Mouse (Mus musculus) right cerebral cortex, postnatal 25 days (tissue): ENCODE data around the gene Pacrg.

Experiments used
- DNase-seq: peaks from one replicate; pipeline ENCODE4 v3.0.0; 2022

Pacrg gene

DNA sequence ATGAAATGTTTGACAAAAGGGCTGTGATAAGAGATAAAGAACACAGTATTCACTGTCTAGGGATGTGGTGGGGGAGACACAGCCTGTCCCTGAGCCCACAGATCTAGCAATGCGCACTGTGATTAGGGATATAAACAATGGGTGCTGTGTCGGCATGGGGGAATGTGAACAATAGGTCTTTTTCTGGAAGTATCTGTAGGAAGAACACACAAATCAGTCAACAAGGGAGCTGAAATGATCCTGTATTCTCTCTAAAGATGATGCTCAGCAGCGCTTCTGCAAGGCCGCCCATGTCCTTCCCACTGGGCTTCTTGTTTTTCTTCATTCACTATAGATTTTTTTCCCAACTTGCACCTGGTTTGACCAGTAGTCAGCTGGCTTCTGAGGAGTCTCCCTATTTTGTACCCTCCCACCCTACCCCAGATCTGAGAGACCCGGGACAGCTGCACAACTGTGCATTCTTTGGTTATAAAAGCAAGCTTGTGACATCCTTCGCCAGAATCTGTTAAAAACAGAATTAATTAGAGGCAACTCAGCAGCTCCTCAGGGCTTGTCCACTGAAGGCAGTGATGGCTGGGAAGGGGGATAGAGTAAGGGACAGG lies 356.1 kb downstream of the Pacrg start:
- DNase-seq: no peak

DNA sequence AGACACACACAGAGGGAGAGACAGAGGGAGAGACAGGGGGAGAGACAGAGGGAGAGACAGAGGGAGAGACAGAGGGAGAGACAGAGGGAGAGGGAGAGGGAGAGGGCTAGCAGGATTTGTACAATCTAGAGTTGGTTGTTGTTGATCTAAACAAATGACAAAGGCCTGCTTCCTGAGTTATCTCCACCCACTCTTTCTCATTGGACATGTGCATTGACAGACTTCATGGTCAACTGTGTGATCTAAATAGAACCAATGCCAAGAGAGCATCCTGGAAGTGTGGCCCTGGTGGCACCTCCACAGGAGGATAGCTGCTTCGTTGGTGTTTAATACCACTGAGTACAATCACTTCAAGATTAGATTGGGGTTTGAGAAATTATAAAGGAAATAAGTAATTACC lies 359.0 kb downstream of the Pacrg start:
- no peak for DNase-seq

DNA sequence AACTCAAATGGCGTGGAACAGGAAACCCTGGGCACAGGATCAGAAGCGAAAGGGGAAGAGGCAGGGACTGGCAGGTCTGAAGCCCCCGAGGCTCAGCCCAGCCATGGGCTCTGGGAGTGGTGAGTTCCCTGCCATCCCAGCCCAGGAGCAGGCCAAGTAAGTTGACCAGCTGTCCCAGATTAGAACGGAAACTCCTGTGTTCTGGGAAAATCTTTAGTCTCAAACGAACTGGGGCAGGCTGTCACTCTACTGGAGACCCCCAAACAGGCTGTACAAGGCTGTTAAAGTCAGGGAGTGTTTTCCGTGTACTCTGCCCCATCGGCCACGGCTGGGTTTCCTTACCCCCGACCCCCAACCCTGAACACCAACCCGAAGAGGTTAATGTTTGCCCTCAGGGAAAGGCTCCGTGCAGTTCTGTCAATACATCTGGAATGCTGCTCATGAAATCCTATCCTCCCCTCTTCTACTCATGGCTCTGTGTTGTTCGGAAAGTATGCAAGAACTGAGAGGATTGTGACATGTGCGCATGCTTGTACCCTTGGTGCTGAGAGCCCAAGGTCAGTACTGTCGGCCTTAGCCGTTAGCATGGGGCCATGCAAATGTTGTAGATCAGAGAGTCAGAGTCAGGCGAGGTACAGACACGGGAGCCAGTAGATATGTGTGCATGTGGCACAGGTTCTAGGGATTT lies 360.9 kb downstream of the Pacrg start:
- no peak for DNase-seq

DNA sequence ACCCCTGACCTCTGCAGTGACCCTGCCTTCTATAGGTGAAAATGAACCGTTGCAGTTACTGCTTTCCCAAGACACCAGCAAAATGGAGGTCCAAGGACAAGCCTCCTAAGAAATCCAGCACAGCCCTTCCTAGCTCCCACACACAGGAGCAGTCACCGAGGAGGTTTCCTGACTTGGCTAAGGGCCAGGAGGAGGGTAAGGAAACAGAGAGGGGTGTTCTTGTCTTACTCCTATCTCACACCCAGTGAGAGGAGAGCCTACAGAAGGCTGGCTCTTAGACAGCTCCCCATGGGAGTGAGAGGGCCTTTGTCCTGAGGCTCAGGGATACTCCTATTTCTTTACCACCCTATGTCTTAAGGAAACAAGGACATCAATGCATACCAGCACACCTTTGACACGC lies 361.7 kb downstream of the Pacrg start:
- no peak for DNase-seq

DNA sequence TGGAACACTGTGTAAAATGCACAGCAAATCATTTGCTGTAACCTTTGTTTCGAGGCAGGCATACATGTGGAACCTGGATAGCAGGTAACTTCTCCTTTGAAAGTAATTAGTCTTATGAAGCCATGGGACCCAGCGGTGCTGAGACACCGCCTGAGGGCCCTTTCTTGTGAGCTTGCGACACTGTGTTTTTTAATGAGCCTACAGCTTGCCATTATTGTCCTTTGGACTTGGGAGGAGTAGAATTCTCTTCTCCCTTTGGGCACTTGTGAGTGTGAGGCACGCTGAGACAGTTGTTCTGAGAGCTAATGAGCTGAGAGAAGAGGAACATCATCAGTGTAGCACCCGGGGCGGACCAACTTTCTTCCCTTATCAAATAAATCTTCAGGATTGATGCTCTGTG lies 363.3 kb downstream of the Pacrg start:
- DNase-seq: no peak

DNA sequence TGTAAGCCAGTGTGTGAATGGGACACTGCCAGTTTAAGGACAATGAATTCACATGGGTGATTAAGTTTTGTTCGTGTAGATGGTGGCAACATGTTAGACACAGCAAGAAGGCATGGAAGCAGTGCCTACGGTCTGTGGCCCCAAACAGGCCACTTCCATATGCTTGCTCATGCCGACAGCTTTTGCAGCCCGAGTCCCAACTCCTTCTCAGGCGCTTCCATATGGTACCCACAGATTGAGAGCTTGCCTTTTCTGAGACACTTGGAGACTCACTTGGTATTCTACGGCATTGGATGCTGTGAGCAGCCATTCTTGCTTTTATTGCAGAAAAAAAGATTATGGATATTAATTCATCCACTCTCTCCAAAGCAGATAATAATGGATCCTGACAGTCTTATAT lies 365.1 kb downstream of the Pacrg start:
- no peak for DNase-seq

DNA sequence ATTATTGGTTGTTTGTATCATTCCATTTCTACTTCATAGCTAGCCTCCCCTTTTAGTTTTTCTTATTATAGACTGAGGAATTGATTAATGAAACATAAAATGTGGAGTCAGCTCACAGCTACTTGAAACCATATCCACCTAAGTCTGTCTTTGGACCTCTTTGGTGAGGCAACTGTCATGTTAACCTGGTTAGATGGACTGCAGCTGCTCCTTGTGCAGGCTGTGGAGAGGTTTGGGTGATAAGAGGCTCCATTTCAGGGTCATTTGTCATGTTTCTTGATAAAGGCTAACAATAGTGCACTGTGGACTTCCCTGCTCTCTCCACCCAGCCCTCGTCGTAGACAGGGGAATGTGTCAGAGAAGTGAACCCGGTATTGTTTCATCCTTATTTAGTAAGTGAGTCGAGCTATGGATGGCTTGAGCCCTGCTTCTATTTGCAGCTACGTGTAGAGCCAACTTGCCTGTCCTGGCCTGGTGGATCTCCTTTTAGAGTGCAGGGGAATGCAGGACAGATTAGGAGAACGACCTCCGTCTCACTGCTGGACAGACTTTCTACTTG lies 366.2 kb downstream of the Pacrg start:
- no peak for DNase-seq

DNA sequence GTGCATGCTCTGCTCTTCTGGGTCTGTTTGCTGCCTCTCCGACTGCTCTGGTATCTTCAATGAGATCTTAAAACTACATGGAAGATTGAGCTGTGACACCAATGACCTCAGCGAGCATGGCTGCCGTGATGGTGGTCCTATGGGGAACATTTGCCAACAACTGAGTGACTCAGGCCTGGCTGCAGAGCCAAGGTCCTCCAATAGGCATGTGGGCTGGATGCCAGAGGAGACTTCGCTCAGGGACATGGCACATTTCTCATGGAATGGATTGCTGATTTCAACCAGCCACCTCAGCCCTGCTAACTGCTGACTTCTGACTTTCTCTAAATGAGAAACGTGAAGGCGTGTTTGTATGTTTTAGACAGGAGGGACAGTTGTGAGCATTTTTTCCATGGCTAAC lies 366.9 kb downstream of the Pacrg start:
- DNase-seq: no peak

DNA sequence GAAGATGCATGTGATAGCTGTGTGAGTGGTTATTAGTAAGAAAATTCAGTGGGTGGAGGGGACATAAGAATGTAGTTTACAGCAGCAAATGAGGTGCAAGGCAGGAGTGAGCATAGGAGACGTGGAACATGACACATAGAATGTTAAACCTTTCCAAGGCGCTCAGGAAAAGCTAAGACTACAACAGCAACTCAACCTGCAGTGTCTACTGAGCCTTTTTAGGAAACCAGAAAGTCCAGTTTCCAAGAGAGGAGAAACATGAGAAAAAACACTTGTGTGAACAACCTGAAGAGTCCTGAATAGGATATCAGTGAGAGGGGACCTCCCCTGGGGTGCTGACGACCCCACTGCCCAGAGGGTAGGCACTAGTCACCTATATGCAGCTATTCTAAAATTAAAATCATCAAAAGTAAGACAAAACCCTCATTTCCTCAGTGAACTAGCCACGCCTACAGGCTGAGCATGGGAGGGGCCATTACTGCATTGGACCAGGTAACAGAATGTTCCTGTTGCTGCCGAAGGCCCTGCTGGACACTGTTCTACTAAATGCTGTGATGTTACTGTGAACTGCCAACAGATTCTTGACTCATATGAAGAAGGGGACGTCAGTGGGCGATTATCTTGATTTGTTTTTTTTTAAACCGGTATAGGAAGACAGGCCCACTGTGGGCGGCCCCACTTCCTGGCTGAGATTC lies 370.1 kb downstream of the Pacrg start:
- no peak for DNase-seq

DNA sequence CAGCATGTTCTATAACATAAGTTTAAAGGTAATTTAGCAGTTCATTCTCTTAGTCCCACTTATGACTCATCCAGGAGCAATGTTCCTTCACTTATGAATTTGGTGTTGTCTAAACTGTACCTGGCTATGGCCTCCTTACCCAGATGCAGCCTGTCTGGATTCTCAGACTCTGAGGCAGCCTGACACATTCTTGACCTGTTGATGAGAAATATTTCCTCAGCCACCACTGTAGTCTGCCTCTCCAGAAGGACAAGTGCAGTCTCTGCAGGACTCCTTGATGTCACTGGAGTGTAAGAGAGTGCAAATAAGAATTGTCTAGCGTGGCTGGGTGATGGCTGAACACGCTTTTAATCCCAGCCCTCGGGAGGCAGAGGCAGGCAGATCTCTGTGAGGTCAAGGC lies 373.0 kb downstream of the Pacrg start:
- no peak for DNase-seq

DNA sequence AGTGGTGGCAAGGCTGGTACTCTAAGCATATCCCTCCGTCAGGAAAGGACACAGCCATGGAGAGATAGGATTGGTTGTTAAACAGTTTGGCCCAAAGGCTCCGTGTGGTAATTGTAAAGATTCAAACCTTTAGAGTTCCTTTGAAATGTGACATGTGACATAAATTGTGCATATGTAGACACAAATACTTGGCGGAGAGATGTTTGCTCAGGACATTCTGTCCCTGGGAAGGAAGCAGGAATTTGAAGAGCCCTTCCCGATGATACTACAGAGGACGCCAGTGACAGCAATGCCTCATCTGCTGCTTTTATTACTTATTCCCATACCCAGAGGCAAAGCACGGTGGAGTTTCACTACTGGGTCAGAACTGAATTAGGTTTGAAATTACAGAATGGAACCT lies 374.6 kb downstream of the Pacrg start:
- no peak for DNase-seq

DNA sequence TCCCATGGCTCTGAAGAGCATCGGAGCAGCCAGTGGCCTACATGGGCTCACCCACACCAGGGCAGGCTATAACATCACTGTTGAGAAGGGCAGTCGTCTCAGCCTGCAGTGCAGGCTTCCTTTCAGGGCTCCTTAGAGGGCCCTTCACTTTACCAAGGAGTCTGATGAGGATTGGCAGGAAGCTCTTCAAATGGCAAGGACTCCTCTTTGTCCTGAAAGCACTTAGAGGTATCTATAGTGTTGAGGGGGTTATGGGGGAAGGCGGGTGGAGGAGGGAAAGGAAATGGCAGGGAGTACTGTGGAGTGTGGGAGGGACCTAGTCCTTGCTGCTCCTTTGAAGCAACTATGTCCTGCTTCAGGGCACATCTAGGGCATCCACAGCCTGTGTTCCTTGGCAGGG lies 375.4 kb downstream of the Pacrg start:
- DNase-seq: no peak

DNA sequence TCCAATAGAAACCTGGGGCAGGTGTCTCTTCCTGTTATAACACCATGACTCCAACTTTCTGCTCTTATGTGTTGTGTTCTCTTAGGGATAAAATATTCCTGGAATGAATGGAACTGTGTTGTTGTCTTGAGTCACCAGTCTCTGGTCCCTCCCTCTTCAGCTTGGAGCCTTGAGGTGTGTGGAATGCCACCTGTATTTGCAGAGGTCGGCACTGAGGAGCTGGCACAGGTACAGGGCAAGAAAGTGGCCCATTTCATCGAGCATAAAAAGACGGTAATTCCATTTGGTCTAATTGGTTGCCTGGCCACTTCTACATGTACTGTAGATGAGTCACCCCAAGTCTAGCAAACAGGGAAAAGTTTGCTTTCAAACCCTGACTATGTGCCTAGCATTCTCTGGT lies 376.5 kb downstream of the Pacrg start:
- no peak for DNase-seq

DNA sequence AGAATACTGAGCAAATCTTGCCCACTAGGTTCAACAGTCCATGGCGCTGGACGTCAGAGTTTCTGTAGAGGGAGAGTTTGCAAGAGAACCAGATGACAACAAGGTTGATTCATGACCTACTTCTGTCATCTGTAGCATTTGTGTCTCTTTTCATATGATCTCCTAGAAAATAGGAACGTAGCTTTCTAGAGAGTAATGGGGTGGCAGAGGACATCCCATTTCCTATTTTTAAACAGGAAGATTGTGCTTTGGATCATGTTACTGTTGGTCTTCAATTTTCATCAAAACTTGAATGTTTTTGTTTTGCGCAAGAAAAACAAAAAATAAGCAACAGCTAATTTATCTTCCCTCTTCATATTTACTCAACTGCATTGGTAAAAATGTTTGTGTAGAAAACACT lies 379.2 kb downstream of the Pacrg start:
- no peak for DNase-seq

DNA sequence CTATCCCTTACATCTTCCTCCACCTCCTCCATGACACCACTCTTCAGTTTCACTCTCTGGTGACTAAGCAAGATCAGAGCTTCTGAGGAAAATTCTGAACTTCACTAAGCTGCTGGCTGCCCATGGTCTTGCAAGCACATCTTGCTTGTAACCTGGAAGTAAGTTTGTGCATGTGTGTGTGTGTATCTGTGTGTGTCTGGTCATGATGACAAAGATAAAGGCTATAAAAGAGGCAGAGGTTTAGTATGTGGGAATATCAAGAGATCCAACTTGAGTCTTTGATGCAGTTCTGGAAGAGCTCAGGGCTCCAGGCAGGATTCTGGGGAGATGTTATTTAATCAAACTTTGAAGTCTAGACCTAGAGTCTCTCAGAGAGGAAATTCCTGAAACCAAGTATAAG lies 381.4 kb downstream of the Pacrg start:
- no peak for DNase-seq

DNA sequence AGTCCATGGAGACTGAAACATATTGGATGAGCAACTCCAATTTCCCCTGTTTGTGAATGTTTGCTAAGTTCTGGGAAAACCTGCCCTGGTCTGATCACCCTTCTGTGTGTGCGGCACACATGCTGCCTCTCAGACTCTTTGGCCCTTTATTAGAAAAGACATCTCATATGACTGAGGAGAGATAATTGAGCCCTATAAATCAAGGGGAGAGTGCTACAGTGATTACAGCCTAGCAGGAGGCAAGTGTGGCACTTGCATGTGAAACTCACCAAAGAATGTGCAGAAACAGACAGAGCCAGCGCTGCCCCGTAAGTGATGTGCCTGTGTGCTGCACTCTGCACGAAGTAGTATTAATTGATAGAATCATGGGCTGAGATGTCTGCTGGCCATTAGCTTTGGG lies 383.7 kb downstream of the Pacrg start:
- no peak for DNase-seq

DNA sequence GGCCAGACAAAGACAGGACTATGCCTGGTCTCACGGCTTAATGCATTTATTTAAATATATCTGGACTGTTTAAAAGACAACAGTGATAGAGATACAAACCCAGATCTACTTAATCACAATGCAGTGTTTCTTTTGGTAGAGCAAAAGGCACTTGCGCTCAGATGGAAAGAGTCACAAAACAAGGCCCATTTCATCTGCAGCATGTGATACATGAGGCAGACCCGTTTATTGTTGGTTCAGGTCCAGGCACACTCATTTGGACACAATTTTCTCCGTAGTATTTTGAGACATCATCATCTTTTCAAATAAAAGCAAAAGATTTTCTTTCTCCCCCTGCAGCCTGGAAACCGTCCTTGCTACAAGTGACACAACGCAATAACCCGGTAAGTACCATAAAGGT lies 384.1 kb downstream of the Pacrg start:
- DNase-seq: no peak

DNA sequence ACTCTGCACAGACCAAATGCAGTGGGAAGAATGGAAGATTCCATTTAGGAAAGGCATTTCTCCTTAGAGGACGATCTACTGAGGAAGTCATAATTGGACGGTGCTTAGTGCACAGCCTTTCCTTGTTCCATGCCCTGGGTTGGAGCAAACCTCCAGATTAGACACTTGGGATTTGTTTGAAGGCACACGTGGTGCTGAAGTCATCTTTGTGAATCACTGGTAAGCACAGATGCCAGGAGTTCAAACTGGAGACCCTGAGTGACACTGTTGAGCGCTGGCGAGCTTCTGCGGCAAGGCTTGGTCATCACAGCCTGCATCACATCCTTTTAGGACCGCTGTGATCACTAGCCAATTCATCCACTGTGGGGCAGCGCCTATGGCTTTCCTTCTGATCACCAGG lies 385.7 kb downstream of the Pacrg start:
- DNase-seq: no peak

DNA sequence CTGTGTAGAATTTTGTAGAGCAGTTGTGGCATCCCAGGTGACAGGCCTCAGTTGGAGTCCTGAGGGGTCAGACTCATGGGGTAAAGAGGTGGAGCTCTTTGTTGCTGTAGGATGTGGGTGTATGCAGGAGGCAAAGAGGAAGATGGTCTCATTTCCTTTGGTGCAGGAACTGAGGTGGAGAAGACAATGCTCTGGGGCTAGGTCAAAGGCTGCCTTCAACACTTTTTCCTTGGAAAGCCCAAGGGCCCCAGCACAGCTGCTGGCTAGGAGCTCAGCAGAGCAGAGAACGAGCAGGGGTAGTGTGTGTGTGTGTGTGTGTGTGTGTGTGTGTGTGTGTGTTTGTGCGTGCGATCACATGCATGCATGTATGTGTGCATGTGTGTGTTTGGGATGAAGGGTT lies 387.3 kb downstream of the Pacrg start:
- DNase-seq: no peak

DNA sequence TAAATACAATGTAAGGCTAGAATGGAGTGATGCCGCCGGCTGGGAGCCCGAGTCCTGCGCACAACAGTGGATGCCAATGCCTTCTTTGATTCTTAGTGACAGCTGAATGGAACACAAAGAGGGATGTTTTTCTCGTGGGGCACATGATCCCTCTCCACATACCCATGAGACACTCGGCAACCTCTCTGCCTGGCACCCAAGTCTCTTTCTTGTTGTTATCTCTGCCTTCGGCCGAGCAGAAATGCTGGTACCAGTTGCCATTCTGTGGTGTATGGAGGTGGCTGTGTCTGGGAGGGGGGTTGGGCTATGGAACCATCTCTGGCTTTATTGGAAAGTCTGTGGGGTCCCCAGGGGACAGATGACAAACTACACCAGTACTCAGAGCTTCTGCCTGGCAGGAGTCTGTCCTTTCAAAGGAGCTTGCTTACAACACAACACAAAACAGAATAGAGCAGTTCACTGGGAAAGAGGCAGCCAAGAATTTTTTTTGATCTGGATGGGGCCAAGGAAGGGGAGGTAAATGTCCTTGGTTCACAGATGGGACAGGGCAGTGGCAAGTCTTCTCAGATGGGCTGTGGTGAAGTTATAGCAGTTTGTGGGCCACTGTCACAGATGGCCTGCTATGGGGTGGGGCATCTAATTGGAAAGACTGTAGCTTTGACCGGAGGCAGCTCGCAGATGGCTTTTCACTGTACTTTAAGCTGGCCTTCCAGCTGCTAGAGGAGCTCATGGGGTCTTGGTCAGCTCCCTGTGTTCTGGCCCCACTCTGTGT lies 388.6 kb downstream of the Pacrg start:
- DNase-seq: no peak

DNA sequence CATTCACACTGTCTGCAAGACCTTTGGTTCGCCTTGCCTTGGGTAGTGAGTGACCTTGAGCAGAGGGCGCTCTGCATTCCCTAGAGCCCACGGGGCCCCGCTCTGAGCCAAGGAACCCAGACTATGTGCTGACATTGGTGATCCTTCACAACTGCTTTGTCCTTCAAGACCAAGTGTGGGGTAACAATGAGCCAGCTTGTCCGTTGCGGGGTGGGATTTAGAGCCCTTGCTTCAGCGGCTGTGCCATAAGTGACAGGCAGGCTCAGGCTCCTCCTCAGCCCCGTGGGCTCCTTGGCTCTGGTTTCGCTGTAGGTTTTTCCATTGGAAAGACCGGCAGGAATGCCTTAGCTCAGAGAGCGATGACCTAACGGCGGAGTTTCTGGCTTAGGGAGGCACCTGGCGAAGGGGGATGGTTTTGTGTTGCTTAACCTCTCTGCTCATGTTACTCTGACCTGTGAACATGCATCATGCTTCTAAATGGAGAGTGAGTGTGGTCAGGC lies 390.3 kb downstream of the Pacrg start:
- DNase-seq: no peak

DNA sequence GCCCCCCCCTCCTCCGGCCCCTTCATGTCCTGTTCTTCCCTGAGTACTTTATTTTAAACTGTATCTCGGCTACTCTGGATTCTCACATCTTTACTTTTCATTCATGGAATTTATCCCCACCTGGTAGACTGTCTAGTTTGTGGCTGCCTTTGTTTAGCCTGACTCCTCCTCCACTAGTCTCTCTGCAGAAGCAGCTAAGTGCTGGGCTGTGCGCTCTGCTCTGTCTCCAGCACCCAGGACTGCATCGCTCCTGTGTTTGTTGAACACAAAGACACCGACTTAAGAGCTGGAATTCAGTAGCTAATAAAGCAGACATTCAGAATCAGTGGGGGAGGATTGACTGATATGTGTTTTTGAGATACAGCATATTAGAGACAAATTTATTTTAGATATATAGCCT lies 391.7 kb downstream of the Pacrg start:
- no peak for DNase-seq

DNA sequence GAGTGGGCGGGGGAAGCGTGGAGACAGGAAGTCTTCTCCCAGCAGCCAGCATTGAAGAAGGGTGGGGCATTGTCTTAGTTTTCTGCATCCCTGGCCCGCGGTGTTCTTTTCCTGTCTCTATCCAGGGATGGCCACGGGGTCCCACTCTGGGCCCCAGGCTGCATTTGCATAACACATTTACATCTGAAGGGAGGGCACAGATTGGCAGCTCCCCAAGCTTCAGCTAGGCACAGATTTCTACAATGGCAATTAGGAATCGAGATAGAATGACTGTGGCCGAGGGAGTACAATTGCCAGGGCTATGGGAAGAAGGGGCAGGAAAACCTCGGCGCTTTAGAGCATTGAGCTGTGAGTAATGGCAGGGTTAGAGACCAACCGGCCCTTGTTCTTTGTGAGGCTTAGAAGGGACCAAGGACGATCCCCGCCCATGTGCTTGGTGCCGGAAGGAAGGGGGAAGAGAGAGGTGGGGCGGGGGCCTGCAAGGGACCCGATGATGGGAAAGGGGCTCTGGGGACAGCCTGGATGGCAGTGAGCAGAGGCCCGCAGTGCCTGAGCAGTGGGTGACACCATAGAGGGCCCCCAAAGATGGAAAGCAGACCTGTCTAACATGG lies 398.5 kb downstream of the Pacrg start:
- no peak for DNase-seq
